Mouse (Mus musculus): Measurements from ENCODE around the gene Olfr554. TPM values are rescaled to one million over a fixed set of nuclear protein-coding genes. Genes with fewer than 3 reads are reported as not detected.

Gene Olfr554
- total RNA-seq, 2 experiments from 2014 or later, result not detected

DNA sequence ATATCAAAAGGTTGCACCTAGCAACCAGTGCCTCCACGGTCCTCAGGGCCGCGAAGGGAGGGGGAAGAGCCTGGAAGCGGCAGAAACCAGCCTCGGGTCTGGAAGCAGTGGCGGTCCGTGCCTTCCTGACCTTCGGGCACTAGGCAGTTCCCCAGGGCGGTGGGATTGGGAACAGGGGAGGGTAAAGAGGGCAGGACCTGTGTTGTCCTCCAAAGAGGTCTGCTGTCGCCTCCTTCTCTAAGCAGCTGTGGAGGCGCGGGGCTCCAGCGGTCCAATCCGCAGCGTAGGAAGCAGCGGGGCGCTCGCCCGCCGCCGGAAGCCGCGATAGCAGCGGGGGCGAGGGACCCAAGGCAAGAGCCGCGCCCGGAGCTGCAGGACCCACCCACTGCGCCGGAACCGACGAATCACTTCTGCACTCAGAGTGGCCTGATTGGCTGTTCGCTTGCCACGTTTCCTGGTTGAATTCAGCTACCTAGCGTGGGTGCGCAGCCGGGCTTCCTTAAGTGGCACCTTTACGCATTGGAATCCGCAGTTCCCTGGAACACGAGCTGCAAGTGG, 48.8 kb downstream of the Olfr554 start, which contains the start of gene Trim68:
Gene Trim68, minus strand, starts transcription at position 384 of the 558 bp plus-strand sequence.
- no peak for TF ChIP-seq CTCF (IDR thresholded peaks at IDR 0.05)
- intact Hi-C loops (cut with DNase I), result no loop called here
- Histone ChIP-seq H3K4me3 (peak within 1 kb of the TSS; percentile 75), H3K27ac (peak within 1 kb of the TSS; percentile 93)
- peak; percentile 94 for DNase-seq

Other genes with a start within 250 kb of the Olfr554 start
- gene Rrm1, start 196.7 kb upstream of the Olfr554 start, total RNA-seq (2021), result 10 to 100 TPM; 15.3 to 21.8 TPM
- gene Olfr543, start 156.8 kb upstream of the Olfr554 start, total RNA-seq (2021), result not detected
- not detected for gene Olfr544, start 150.1 kb upstream of the Olfr554 start, total RNA-seq (2021)
- gene Olfr545, start 138.9 kb upstream of the Olfr554 start, total RNA-seq (2021), result not detected
- not detected for gene Olfr547, start 103.7 kb upstream of the Olfr554 start, total RNA-seq (2021)
- gene Olfr548-ps1, start 97.5 kb upstream of the Olfr554 start, total RNA-seq (2021), result not detected
- not detected for gene Olfr549, start 88.6 kb upstream of the Olfr554 start, total RNA-seq (2021)
- 1 to 10 TPM; 2.4 to 3.4 TPM for gene Trim21, start 72.9 kb upstream of the Olfr554 start, total RNA-seq (2021)
- gene Olfr550, start 67.0 kb upstream of the Olfr554 start, total RNA-seq (2021), result under 1 TPM in 1 of 2 experiments, not detected in 1; 0.17 TPM
- gene Olfr551, start 46.5 kb upstream of the Olfr554 start, total RNA-seq (2021), result not detected
- under 1 TPM; 0.06 to 0.20 TPM for gene Olfr552, start 40.7 kb upstream of the Olfr554 start, total RNA-seq (2021)
- not detected for gene Olfr553, start 20.2 kb upstream of the Olfr554 start, total RNA-seq (2021)
- not detected for gene Olfr555, start 20.4 kb downstream of the Olfr554 start, total RNA-seq (2021)
- not detected for gene Olfr556, start 26.5 kb downstream of the Olfr554 start, total RNA-seq (2021)
- 1 to 10 TPM; 4.0 to 4.8 TPM for gene Trim68, start 48.9 kb downstream of the Olfr554 start, total RNA-seq (2021)
- gene Olfr557, start 57.5 kb downstream of the Olfr554 start, total RNA-seq (2021), result not detected
- 1 to 10 TPM; 1.4 to 1.5 TPM for gene Olfr558, start 63.8 kb downstream of the Olfr554 start, total RNA-seq (2021)
- not detected for gene Olfr33, start 80.6 kb downstream of the Olfr554 start, total RNA-seq (2021)
- not detected for gene Olfr559, start 89.1 kb downstream of the Olfr554 start, total RNA-seq (2021)
- gene Olfr560, start 120.9 kb downstream of the Olfr554 start, total RNA-seq (2021), result not detected
- gene Olfr78, start 121.0 kb downstream of the Olfr554 start, total RNA-seq (2021), result under 1 TPM; 0.33 to 0.61 TPM
- not detected for gene Olfr561, start 132.8 kb downstream of the Olfr554 start, total RNA-seq (2021)
- not detected for gene Olfr564, start 165.0 kb downstream of the Olfr554 start, total RNA-seq (2021)
- gene Olfr566, start 220.3 kb downstream of the Olfr554 start, total RNA-seq (2021), result not detected
- gene Olfr568, start 238.7 kb downstream of the Olfr554 start, total RNA-seq (2021), result not detected

Data from gastrocnemius, adult 2 months (tissue).